Mouse (Mus musculus): Measurements from ENCODE around the gene Gm48552. TPM values are rescaled to one million over a fixed set of nuclear protein-coding genes. Genes with fewer than 3 reads are reported as not detected.

Gm48552 gene
- polyA plus RNA-seq, 1 experiment from 2014 or later = 0.36 TPM

DNA sequence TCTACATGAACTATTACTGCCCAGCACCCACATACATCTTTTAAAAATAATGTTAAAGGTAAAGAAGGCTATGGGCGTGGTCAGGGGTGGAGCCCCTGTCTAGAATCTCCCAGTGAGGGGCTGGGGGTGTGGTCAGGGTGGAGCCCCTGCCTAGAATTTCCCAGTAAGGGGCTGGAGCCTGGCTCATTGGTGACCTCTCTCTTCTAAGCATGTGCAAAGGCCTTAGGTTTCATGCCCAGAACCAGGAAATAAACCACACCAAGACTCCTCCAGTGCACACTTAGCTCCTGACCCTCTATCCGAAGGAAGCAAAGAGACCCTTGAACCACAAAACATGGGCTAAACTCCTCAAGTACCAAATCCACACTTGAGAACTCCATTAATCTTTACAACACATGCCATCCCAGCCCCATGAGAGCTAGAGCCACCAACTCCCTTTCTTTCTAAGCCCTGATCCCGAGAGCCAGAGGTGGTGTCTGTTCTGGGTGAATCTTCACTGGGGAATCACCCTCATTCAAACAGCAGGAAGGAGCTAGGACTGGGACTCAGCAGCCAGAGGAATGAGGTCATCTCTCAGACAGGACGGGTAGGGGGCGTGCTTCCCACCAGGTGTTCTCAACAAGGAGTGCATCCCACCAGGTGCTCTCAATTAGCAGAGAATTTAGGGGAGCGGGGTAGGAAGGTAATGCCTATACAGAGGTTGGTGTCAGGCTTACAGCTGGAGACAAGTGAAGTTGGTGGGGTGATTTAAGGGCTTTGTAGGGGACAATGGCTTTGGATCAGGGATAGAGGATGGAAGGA is 12.0 kb upstream of the Gm48552 start:
- DNase-seq (ENCODE audit: low spot score) (peak; percentile 63), ATAC-seq (ENCODE audit: low FRiP score, low TSS enrichment) (no peak)
- peak overlapping the region; percentile 84 for H3K4me2 ChIP-seq (replicated peaks; ENCODE audit: low read depth)
- 0 out of 2 replicates have a peak, but pooled peaks have one; percentile 23 for TF ChIP-seq CTCF (IDR thresholded peaks at IDR 0.05; ENCODE audit: low read depth)
- TF ChIP-seq EP300 (optimal IDR thresholded peaks at IDR 0.05) = no peak
- H3K27ac ChIP-seq (replicated peaks) = peak overlapping the region; percentile 77
- peak overlapping the region; percentile 91 for H3K9ac ChIP-seq (ENCODE audit: low read length)
- peaks cover 13% of the 10 kb centered on the region for H3K4me1 ChIP-seq (replicated peaks; ENCODE audit: control insufficient read depth, insufficient read depth)
- H3K9me3 ChIP-seq (ENCODE audit: control insufficient read depth, low read length) = no peaks in the 10 kb centered on the region
- H3K36me3 ChIP-seq (ENCODE audit: control insufficient read depth, insufficient read depth, low read length) = peaks cover 5% of the 10 kb centered on the region; the same call in 1 of the 2 replicates
- peak overlapping the region; percentile 86 for H3K4me3 ChIP-seq (ENCODE audit: low read depth, low read length)
- WGBS = 28% methylated on average over 6 of the region's 6 CpGs
- no peaks in the 10 kb centered on the region for H3K27me3 ChIP-seq (ENCODE audit: control insufficient read depth, insufficient read depth, low read length)

DNA sequence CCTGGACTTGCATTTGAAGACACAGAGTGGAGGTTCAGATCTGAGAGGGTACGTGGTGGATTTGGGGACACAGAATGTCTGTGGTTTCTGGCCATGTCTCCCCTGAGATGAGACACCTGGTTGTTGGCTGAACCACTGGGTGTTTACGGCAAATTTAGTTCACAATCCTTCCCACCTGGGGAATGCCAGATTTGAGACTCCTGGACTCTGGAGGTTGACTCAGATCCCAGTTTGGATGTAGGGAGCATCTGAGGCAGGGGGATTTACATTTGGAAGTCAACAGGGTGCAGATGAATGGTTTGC is 11.5 kb upstream of the Gm48552 start:
- Histone ChIP-seq H3K27me3 (ENCODE audit: control insufficient read depth, insufficient read depth, low read length) (no peaks in the 10 kb centered on the region), H3K4me2 (replicated peaks; ENCODE audit: low read depth) (peak overlapping the region; percentile 84), H3K4me3 (ENCODE audit: low read depth, low read length) (peak overlapping the region; percentile 86), H3K36me3 (ENCODE audit: control insufficient read depth, insufficient read depth, low read length) (peaks cover 5% of the 10 kb centered on the region; the same call in 1 of the 2 replicates), H3K9ac (ENCODE audit: low read length) (peak overlapping the region; percentile 91), H3K4me1 (replicated peaks; ENCODE audit: control insufficient read depth, insufficient read depth) (peaks cover 13% of the 10 kb centered on the region), H3K9me3 (ENCODE audit: control insufficient read depth, low read length) (no peaks in the 10 kb centered on the region), H3K27ac (replicated peaks) (peak overlapping the region; percentile 77)
- TF ChIP-seq CTCF (IDR thresholded peaks at IDR 0.05; ENCODE audit: low read depth) (no peak), EP300 (optimal IDR thresholded peaks at IDR 0.05) (no peak)
- ATAC-seq (ENCODE audit: low FRiP score, low TSS enrichment) = no peak
- 32% methylated on average over 2 of the region's 2 CpGs for WGBS
- no peak for DNase-seq (ENCODE audit: low spot score)

- no peak for TF ChIP-seq CTCF (IDR thresholded peaks at IDR 0.05; ENCODE audit: low read depth)
- H3K27ac ChIP-seq (replicated peaks) = peak within 1 kb of the TSS; percentile 77
- H3K4me2 ChIP-seq (replicated peaks; ENCODE audit: low read depth) = peak within 1 kb of the TSS; percentile 84
- peak within 1 kb of the TSS; percentile 91 for H3K9ac ChIP-seq (ENCODE audit: low read length)
- ATAC-seq (ENCODE audit: low FRiP score, low TSS enrichment) (no peak; the same call in 1 of the 2 replicates), DNase-seq (ENCODE audit: low spot score) (no peak)
- WGBS = under 1% methylated on average over 53 of the region's 59 CpGs
- no peaks in the 10 kb centered on the region for H3K27me3 ChIP-seq (ENCODE audit: control insufficient read depth, insufficient read depth, low read length)
- peaks cover 5% of the 10 kb centered on the region; the same call in 1 of the 2 replicates for H3K36me3 ChIP-seq (ENCODE audit: control insufficient read depth, insufficient read depth, low read length)
- peaks cover 13% of the 10 kb centered on the region for H3K4me1 ChIP-seq (replicated peaks; ENCODE audit: control insufficient read depth, insufficient read depth)
- H3K4me3 ChIP-seq (ENCODE audit: low read depth, low read length) = peak within 1 kb of the TSS; percentile 86
- no peaks in the 10 kb centered on the region for H3K9me3 ChIP-seq (ENCODE audit: control insufficient read depth, low read length)
Observed at GRCm38 (mm10) chr10:81377793-81378552, 10.8 kb upstream of the Gm48552 start, which contains the start of gene Fzr1. Gene Fzr1 (minus strand): TSS chr10:81378516.

DNA sequence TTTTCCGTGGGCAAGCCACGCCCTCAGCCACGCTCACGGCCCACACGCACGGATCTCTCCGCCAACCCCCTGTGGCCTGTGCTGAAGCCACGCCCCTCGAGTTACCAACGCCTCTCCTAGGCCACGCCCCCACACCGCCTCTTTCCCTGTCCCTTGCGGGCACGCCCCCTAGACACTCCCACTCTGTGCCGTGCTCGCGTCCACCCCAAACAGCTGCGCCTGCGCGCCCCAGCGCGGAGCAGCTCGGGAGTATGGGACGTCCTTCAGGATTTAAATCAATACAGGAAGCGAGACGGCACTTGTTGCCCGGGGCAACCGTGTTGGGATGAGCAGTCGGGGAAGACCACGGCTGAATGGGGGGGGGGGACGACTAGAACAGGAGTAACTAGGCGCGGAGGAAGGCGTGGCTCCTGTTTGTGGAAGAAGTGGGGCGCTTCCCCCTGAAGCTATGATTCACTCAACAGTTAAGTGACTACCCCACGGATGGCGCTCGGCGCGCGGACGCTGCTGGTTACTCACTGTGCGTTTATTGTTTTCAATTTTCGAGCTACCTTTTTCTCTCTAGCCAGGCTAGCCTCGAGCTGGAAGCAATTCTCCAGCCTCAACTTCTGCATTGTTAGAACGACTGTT is 10.1 kb upstream of the Gm48552 start:
- Histone ChIP-seq H3K4me2 (replicated peaks; ENCODE audit: low read depth) (peak overlapping the region; percentile 57), H3K9me3 (ENCODE audit: control insufficient read depth, low read length) (no peaks in the 10 kb centered on the region), H3K4me1 (replicated peaks; ENCODE audit: control insufficient read depth, insufficient read depth) (peaks cover 13% of the 10 kb centered on the region), H3K4me3 (ENCODE audit: low read depth, low read length) (peak overlapping the region; percentile 86), H3K27ac (replicated peaks) (peak overlapping the region; percentile 25; the same call in 1 of the 2 replicates), H3K36me3 (ENCODE audit: control insufficient read depth, insufficient read depth, low read length) (peaks cover 5% of the 10 kb centered on the region; the same call in 1 of the 2 replicates), H3K9ac (ENCODE audit: low read length) (peak overlapping the region; percentile 43), H3K27me3 (ENCODE audit: control insufficient read depth, insufficient read depth, low read length) (no peaks in the 10 kb centered on the region)
- ATAC-seq (ENCODE audit: low FRiP score, low TSS enrichment) = peak; percentile 95
- WGBS = under 1% methylated on average over 42 of the region's 46 CpGs
- TF ChIP-seq EP300 (optimal IDR thresholded peaks at IDR 0.05) (no peak), CTCF (IDR thresholded peaks at IDR 0.05; ENCODE audit: low read depth) (peak; percentile 40)
- DNase-seq (ENCODE audit: low spot score) = peak; percentile 100

DNA sequence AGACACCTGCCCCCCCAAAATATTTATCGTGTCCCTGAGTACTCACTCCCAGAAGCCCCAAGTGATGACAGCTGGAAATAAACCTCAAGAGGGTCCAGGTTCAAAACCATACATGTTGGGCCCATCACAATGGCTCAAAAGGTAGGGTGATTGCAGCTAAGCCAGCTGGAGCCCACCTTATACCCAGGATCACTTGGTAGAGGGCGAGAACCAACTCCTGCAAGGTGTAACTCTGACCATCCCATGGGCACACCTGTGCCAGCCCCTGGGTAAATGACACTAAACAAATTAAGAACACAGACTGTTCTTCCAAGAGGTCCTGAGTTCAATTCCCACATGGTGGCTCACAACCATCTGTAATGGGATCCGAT is 9.6 kb upstream of the Gm48552 start:
- no peaks in the 10 kb centered on the region for H3K27me3 ChIP-seq (ENCODE audit: control insufficient read depth, insufficient read depth, low read length)
- TF ChIP-seq EP300 (optimal IDR thresholded peaks at IDR 0.05) (no peak), CTCF (IDR thresholded peaks at IDR 0.05; ENCODE audit: low read depth) (no peak)
- H3K27ac ChIP-seq (replicated peaks) = peak overlapping the region; percentile 25; the same call in 1 of the 2 replicates
- H3K4me3 ChIP-seq (ENCODE audit: low read depth, low read length) = peak overlapping the region; percentile 51
- H3K4me1 ChIP-seq (replicated peaks; ENCODE audit: control insufficient read depth, insufficient read depth) = peaks cover 13% of the 10 kb centered on the region
- 60% methylated on average over 3 of the region's 3 CpGs for WGBS
- no peak for DNase-seq (ENCODE audit: low spot score)
- peak overlapping the region; percentile 57 for H3K4me2 ChIP-seq (replicated peaks; ENCODE audit: low read depth)
- H3K36me3 ChIP-seq (ENCODE audit: control insufficient read depth, insufficient read depth, low read length) = peaks cover 3% of the 10 kb centered on the region; the same call in 1 of the 2 replicates
- H3K9ac ChIP-seq (ENCODE audit: low read length) = peak overlapping the region; percentile 43
- no peak for ATAC-seq (ENCODE audit: low FRiP score, low TSS enrichment)
- no peaks in the 10 kb centered on the region for H3K9me3 ChIP-seq (ENCODE audit: control insufficient read depth, low read length)
